Mouse (Mus musculus) cortical plate, adult 2 months (tissue): ENCODE measurements around the gene Tnnt1. TPM values are rescaled to one million over a fixed set of nuclear protein-coding genes. Genes with fewer than 3 reads are reported as not detected.
"Not testable (repeated sequence)": the region's sequence is repeated elsewhere in the genome, so short reads cannot be mapped to it uniquely, and the experiment has no call there.

Source experiments
- H3K27ac ChIP-seq: fragments of 200-500 bp; 2 replicates; pipeline ENCODE4 v1.5.1; 2012; ENCODE audit warnings: low read length, control low read depth, inconsistent platforms; ENCODE audit not compliant: insufficient read depth
- H3K4me1 ChIP-seq: fragments of 200-500 bp; 2 replicates; pipeline ENCODE4 v1.6.1; 2011; ENCODE audit warnings: low read length; ENCODE audit not compliant: control insufficient read depth, insufficient read depth
- H3K4me3 ChIP-seq: fragments of 200-500 bp; 2 replicates; pipeline ENCODE4 v1.5.1; 2011; ENCODE audit warnings: mild to moderate bottlenecking, low read length, control low read depth; ENCODE audit not compliant: insufficient read depth
- CTCF ChIP-seq: fragments of 200-500 bp; IDR thresholded peaks from 2 replicates; pipeline ENCODE4 v1.5.1; 2011; ENCODE audit warnings: mild to moderate bottlenecking, control low read depth, low read length; ENCODE audit not compliant: insufficient read depth; ENCODE audit errors: extremely low read depth
- POLR2A ChIP-seq: fragments of 200-500 bp; IDR thresholded peaks from 2 replicates; pipeline ENCODE4 v1.6.1; 2011; ENCODE audit warnings: mild to moderate bottlenecking, low read length, control low read depth; ENCODE audit not compliant: insufficient read depth; ENCODE audit errors: extremely low read depth
- polyA plus RNA-seq: library from polyadenylated mRNA; depleted of rRNA; stranded (reverse); fragments of >200 nt; gene quantifications from 2 replicates; pipeline ENCODE4 v1.2.3, GENCODE M21; 2012

Gene Tnnt1
- polyA plus RNA-seq, 1 experiment = 9.6 TPM

DNA sequence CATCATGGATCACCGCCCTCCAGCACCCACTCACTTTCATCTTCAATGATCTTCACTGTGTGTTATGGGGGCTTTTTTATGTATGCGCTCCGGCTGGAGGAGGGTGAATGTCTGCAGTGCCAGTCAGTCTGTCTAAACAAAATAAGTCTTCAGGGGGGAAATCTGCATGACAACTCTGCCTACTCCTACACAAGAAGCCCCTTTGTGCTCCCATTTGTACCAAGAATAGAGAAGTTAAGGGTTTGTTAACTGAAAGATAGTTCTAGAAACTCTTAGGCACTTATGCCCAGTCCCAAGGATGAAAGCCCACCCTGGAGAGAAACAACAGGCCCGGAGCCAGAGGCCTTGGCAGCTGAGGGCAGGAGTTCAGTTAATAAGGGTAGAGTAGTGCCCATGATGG, 20.2 kb upstream of the Tnnt1 start:
- no peak overlapping the region for H3K27ac ChIP-seq
- H3K4me3 ChIP-seq = no peak overlapping the region
- TF ChIP-seq CTCF = no peak
- no peaks in the 10 kb centered on the region for H3K4me1 ChIP-seq

DNA sequence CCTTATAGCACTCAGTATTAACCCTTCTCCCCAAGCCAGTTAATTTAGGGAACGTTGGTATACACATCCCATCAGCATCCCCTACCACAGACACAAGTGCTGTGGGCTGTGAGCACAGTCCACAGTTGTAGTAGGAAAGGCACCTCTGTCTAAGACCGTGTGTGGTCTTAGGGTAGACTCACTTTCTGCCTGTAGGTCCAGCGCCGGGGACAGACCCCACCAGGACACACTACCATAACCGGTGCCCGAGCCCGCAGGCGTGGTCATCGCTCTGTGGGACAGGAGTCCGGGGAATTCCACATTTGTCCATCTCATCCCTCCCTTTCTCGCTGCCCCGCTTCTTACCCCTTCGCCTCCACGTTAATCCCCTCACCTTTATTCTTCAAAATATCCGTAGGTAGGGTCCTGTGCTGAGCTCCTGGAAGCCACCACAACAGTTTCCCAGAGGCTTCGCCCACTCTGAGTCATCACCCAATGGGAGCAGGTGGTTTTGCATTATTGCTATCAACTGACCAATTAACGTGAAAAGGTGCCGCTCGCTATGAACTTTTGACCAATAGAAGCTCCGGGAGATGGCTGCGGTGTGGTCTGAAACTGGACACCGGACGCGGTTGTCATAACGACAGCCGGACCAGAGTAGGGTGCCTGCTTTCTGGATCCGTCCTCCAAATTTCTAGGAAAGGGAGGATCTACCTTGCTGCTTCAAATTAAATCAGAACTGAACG, 16.0 kb upstream of the Tnnt1 start, which contains the start of gene Dnaaf3:
Dnaaf3 (minus strand) TSS at position 449 of the 725 bp plus-strand sequence.
- H3K4me1 ChIP-seq = no peaks in the 10 kb centered on the region
- no peak within 1 kb of the TSS for H3K27ac ChIP-seq
- TF ChIP-seq POLR2A (no peak), CTCF (no peak)
- H3K4me3 ChIP-seq = no peak within 1 kb of the TSS

DNA sequence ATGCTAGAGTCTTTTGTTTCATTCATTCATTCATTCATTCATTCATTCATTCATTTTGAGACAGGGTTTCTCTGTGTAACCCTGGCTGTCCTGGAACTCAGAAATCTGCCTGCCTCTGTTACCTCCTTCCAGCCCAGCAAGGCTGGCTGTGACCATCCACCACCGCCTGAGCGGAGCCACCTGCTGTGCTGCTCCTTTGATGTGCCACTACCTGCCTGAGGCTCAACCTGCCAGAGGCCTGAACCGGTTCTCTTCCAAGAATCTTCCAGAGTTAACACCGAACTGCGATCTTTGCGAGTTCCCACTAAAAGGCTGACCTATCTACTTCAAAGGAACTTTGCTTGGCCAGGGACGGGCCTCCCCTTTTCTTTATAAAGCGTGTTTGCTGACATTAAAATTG, 14.0 kb upstream of the Tnnt1 start:
- H3K4me1 ChIP-seq, H3K4me3 ChIP-seq, H3K27ac ChIP-seq: not testable (repeated sequence)

DNA sequence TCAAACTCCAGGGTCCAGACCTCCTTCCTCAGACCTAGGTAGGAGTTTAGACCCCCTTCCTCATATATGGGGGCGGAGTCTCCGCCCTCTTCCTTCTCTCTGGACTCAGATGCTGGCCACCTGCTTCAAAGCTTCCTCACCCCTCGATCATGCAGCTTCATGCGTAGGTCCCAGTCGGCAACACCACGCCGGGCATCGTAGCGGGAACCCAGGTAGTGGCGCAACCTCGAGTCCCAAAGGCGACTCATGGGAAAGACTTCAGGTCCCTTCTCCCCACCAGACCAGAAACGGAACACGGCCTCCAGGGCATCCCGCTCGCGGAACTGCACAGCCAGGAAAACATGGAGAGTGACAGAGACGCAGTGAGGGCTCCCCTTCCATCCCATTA, 11.1 kb upstream of the Tnnt1 start:
- TF ChIP-seq CTCF (no peak), POLR2A (no peak)
- H3K27ac ChIP-seq = no peak overlapping the region
- no peaks in the 10 kb centered on the region for H3K4me1 ChIP-seq
- no peak overlapping the region; the same call in 1 of the 2 replicates for H3K4me3 ChIP-seq

DNA sequence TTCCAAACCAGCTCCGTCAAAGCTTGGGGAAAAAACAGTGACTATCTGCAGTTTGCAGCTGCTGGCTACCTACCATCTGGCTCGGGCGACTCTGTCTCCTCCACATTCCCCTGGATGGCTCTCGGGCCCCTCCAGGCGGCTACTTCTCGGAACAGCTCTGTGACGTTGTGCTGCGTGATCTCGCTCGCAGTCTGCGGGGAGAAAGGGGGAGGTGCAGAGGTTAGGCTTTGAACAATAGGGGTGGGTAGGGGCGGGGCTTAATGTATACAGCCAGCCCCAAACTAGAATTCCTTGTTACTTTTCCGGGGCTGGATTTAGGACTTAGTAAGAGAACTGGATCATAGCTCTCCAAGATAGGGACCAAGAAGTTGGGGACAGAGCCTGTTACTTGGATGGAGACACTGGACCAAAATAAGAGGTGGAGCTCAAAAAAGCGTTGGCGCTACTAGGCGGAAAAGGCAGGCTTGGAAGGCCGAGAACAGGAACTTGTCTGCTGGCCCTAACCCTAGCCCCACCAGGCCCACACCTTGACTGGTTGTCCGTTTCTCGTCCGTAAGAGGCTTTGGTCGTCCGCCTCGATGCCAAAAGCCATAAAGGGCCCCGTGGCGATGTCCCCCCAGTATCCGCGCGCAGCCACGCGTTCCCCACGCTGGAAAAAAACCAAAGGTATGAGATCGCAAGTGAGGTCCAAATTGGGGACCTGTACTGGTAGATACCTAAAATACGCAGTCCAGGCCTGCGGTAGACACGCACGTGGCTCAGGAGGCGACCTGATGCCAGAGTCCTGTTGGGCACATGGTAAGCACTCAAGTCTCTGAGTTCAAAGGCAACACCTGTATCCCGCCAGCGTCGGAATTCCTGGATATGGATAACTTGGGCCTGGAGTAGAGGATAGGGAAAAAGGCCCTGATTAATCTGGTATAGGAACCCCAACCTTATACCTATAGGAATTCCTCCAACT, 10.4 kb upstream of the Tnnt1 start:
- peak overlapping the region; percentile 10; the same call in 1 of the 2 replicates for H3K4me3 ChIP-seq
- TF ChIP-seq POLR2A = no peak; the same call in 1 of the 2 replicates
- TF ChIP-seq CTCF = peak; percentile 64
- H3K27ac ChIP-seq = no peak overlapping the region
- H3K4me1 ChIP-seq = no peaks in the 10 kb centered on the region

DNA sequence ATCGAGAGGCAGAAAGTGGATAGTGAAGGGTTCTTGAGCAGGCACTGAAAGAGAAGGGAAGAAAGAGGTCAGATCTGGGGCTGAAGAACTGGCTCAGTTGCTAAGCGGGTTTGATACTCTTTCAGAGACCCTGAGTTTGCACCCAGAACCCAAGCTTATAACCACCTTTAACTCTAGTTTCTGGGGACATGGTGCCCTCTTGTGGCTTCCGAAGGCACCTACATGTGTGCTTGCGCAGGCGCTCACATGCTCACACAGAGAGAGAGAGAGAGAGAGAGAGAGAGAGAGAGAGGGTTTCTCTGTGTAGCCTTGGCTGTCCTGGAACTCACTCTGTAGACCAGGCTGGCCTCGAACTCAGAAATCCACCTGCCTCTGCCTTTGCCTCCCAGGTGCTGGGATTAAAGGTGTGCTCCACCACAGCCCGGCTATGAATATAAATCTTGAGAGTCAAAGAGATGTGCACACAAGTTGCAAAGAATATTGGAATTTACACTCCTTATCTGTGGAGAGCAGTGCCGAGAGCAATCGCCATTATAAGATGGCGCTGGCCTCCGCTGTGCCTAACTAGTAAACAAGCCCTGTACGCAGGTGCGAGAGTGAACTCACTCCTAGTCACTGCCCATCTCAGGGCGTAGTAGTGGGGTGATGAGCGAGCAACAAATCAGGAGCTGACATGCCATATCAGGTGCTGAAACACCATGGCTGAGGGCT, 8.2 kb upstream of the Tnnt1 start, which contains the start of gene Tnni3:
Tnni3 (minus strand) TSS at position 18 of the 711 bp plus-strand sequence.
- not testable (repeated sequence) for H3K4me1 ChIP-seq, H3K27ac ChIP-seq, H3K4me3 ChIP-seq
- peak; percentile 67 for TF ChIP-seq CTCF

DNA sequence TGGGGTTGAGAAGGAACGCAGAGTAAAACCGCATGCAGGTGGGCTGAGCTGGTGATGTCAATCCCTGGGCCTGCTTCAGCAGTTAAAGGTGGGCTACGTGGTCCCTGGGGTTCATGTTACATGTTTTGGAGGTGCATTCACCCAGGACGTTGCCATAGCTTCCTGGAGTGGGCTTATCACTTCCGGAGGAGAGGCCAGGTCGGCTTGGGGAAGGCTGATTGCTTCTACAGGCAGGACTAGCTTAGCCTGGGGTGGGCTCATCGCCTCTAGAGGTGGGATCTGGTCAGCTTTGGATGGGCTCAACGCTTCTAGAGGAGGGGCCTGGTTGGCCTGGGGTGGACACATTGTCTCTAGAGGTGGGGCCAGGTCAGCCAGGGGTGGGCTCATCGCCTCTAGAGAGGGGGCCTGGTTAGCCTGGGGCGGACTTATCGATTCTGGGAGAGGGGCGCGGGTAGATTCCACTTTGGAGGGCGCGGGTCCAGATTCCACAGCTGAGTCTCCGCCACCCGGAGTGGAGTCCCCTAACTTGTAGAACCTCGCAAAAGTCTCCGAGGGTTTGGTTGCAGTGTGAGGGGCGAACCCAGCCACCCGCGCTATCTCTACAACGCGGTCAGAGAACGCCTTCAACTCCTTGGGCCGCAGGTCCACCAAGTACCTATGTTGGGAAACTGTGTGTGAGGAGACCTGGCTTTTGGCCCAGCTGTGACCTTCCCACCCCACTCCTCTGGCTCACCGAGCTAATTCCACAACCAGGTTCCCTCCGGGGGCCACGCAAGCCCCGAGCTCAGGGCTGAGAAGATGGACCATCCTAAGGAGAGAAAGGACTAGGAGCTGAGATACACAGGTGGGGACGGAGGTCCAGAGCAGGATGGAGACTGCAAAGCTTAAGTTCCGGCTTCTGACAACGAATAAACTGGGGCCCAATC, 7.3 kb upstream of the Tnnt1 start:
- no peaks in the 10 kb centered on the region for H3K4me1 ChIP-seq
- H3K4me3 ChIP-seq = no peak overlapping the region
- TF ChIP-seq POLR2A (no peak), CTCF (no peak)
- H3K27ac ChIP-seq = no peak overlapping the region

DNA sequence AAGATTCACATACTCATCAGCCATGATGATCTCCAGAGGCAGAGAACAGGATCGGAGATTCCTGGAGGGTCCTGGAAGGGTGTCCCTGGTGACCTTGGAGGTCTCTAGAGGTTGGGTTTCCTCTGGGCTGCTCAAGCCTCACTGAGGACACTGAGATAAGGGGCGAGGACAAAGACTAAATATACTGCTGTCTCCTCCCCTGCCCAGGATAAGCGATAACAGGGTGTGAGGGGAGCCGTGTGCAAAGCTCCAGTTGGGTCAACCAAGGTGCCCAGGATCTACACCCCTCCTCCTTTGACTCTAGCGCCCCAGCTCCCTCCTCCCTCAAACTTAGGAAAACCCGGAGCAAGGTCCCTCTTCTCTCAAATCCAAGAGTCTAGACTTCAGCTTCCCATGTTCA, 6.1 kb upstream of the Tnnt1 start:
- Histone ChIP-seq H3K4me1 (no peaks in the 10 kb centered on the region), H3K4me3 (no peak overlapping the region), H3K27ac (no peak overlapping the region)
- no peak for TF ChIP-seq POLR2A
- no peak for TF ChIP-seq CTCF

DNA sequence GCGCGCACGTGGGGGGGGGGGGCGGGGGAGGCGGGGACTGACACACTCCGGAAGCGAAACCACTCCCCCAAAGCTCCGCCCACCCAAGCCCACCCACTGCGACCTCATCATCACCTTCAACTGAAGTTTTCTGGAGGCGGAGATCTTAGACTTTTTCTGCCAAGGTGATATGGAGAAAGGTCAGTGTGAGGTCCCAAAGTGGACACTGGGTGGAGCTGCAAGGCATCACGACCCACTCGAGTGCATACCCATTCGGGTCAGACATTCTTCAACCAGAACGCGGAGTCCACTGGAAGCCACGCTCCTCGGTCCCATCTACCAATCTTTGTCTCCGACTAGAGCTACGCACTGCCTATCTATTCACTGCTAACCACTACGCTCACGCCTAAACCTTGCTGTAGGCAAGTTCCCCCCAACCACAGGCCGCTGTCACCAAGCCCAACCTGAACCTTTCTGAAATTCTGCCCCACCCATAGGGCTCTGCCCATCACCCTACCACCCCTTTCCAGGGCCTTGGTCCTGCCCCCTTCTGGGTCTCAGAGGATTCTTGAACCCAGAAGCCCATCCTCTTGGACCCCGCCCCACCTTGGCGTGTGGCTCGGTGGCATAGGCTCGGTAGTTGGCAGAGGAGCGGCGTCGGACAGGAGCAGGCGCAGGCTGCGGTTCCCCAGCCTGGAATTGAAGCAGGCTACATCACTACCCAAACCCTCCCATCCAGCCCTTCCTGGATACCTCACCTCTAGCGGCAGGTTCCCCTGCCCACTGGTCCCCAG, 5.2 kb upstream of the Tnnt1 start:
- Histone ChIP-seq H3K27ac (no peak overlapping the region), H3K4me3 (no peak overlapping the region), H3K4me1 (no peaks in the 10 kb centered on the region)
- TF ChIP-seq CTCF = no peak
- TF ChIP-seq POLR2A = no peak
